Mouse (Mus musculus) limb, embryonic 12.5 days (tissue): ENCODE measurements around the gene Gtf2ird2. TPM values are rescaled to one million over a fixed set of nuclear protein-coding genes. Genes with fewer than 3 reads are reported as not detected.

ENCODE experiments used
- ATAC-seq: fragments of 200-750 bp; cut with Nextera tagmentation; 2 replicates; pipeline ENCODE4 v1.8.0; 2017; ENCODE audit warnings: low read depth, moderate TSS enrichment; ENCODE audit not compliant: insufficient number of reproducible peaks, insufficient read depth, low FRiP score, low TSS enrichment
- H3K27ac ChIP-seq: fragments of 300-500 bp; sonication (generic); 2 replicates; pipeline ENCODE4 v1.5.1; 2016; ENCODE audit warnings: mild to moderate bottlenecking, moderate library complexity
- H3K27me3 ChIP-seq: fragments of 300-500 bp; sonication (generic); 2 replicates; pipeline ENCODE4 v1.6.1; 2016; ENCODE audit warnings: mild to moderate bottlenecking, moderate library complexity
- H3K36me3 ChIP-seq: fragments of 300-500 bp; sonication (generic); 2 replicates; pipeline ENCODE4 v1.6.1; 2016; ENCODE audit warnings: mild to moderate bottlenecking, moderate library complexity
- H3K4me1 ChIP-seq: fragments of 300-500 bp; sonication (generic); replicated peaks from 2 replicates; pipeline ENCODE4 v1.6.1; 2016
- H3K4me2 ChIP-seq: fragments of 300-500 bp; sonication (generic); 2 replicates; pipeline ENCODE4 v1.6.1; 2016; ENCODE audit warnings: mild to moderate bottlenecking, moderate library complexity
- H3K4me3 ChIP-seq: fragments of 300-500 bp; sonication (generic); replicated peaks from 2 replicates; pipeline ENCODE4 v1.5.1; 2016; ENCODE audit warnings: mild to moderate bottlenecking
- H3K9ac ChIP-seq: fragments of 300-500 bp; sonication (generic); replicated peaks from 2 replicates; pipeline ENCODE4 v1.6.1; 2016; ENCODE audit warnings: mild to moderate bottlenecking, moderate library complexity
- H3K9me3 ChIP-seq: fragments of 300-500 bp; sonication (generic); 2 replicates; pipeline ENCODE4 v1.6.1; 2016; ENCODE audit warnings: mild to moderate bottlenecking, moderate library complexity
- WGBS: fragments of 180-500 bp; shearing (Covaris S2); methylation state at CpG from one replicate; pipeline ENCODE4 v1.1.7; 2016; 5-methylcytosine and 5-hydroxymethylcytosine counted together
- polyA plus RNA-seq: library from polyadenylated mRNA; unstranded; fragments of >200 nt; fragmentation: Nextera tagmentation; extraction: Ambion mirVana; gene quantifications from 2 replicates; pipeline ENCODE4 v1.2.1, GENCODE M21; 2016

Gtf2ird2 gene
- 10.8 and 13.2 TPM in 2 replicates for polyA plus RNA-seq

DNA sequence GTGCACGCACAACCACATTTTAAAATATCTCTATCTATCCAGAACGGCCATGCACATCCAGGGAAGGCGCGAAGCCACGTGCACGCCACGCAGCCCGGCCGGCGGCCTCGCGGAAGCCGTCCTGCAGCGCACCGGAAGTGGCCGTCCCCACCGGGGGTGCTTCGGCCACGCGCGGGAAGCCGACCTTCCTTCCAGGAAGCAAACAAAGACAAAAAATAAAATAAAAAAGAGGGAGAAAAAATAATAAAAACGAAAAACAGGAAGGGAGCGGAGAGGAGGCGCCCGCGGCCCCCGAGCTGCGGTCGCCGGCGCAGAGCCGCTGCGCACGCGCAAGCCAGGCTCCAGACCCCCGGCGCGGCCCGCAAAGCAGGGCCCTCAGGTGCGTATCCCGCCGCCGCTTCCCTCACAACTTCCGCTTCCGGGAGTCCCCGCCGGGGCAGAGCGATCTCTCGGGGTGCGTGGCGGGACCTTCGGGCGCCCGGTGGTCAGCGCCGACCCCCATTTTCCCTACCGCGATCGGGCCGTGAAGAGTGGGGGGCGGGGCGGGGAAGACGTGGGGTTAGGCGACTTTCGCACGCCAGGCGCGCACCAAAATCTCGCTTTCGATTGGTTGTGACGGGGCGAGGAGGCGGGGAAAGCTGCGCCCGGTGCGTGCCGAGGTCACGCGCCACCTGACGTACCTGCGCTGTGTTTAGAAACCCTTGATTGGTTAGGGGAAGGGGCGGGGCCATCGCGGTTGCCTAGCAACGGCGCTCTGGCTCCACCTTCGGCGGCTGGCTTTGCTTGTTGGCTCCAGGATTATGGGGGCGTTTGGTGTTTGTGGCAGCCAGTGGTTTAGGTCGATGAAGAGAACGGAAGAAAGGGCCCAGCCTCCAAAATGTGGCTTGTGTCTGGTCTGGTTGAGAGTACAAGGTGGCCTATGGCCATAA is at the start of gene Gtf2ird2:
Gene Gtf2ird2, plus strand, starts transcription at position 140 of the 929 bp plus-strand sequence.
- H3K4me2 ChIP-seq: peak within 1 kb of the TSS; percentile 84
- H3K27me3 ChIP-seq: no peaks in the 10 kb centered on the region
- H3K4me3 ChIP-seq: peak within 1 kb of the TSS; percentile 75
- peaks cover 23% of the 10 kb centered on the region for H3K4me1 ChIP-seq
- peak; percentile 91 for ATAC-seq
- peaks cover 5% of the 10 kb centered on the region for H3K9me3 ChIP-seq
- H3K9ac ChIP-seq: peak within 1 kb of the TSS; percentile 88
- H3K27ac ChIP-seq: peak within 1 kb of the TSS; percentile 96
- H3K36me3 ChIP-seq: no peaks in the 10 kb centered on the region
- under 1% methylated on average over 92 of the region's 92 CpGs for WGBS

DNA sequence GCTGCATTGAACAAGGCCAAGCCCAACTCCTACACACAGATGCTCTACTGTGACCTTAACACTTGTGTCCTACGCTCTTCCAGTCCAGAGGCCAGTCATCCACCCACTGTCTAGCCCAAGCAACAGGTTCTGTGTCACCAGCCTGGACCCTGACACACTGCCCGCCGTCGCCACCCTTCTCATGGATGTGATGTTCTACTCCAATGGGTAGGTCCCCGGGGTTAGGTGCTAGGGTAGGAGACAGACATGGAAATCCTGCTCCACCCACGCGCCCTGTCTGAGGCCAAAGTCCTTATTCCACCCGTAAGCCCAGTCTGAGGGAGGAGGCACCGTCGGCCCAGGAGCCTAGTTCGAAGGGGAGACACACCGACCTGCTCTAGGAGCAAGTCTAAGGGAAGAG is 47.8 kb upstream of the Gtf2ird2 start:
- Histone ChIP-seq H3K36me3 (peaks cover 78% of the 10 kb centered on the region), H3K4me1 (no peaks in the 10 kb centered on the region), H3K27ac (no peak overlapping the region), H3K9ac (no peak overlapping the region), H3K9me3 (0 out of 2 replicates have a peak, but pooled peaks cover 8% of the 10 kb centered on the region), H3K27me3 (no peaks in the 10 kb centered on the region), H3K4me2 (no peak overlapping the region), H3K4me3 (no peak overlapping the region)
- no peak for ATAC-seq
- 97% methylated on average over 12 of the region's 12 CpGs for WGBS

DNA sequence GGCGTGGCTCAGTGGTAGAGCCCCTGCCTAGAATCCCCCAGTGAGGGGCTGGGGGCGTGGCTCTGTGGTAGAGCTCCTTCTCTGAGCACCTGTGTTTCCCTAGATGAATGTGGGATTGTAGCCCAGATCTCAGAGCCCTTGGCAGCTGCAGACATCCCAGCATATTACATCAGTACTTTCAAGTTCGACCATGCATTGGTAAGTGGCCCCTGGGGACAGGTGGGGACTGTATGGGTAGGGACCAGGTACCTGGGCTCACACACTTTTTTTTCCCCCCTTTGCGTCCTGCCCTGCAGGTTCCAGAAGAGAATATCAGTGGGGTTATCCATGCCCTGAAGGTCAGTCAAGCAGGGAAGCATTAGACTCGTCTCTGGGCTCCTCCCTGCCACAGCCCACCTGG is 45.9 kb upstream of the Gtf2ird2 start:
- 0 out of 2 replicates have a peak, but pooled peaks cover 8% of the 10 kb centered on the region for H3K9me3 ChIP-seq

DNA sequence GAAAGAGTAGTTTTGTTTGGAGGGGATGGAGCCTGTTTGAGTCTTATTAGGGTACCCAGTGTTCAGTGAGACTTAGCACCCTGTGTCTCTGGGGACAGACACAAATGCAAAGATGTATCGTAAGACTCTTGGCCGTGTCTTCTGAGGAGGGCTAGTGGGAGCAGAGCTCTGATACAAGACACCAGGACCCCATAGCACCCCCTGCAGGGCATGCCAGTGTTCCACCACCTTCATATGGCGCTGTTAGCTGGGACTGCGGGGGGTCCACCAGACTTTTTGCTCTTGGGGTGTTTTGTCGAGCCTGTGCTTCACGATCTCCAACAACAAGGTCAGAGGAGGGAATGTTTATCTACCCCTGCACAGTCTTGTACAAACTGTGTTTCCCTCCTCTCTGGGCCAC is 44.4 kb upstream of the Gtf2ird2 start:
- 0 out of 2 replicates have a peak, but pooled peaks cover 5% of the 10 kb centered on the region for H3K9me3 ChIP-seq
- no peak overlapping the region for H3K4me3 ChIP-seq
- H3K4me2 ChIP-seq: no peak overlapping the region
- no peak for ATAC-seq
- no peak overlapping the region for H3K9ac ChIP-seq
- no peak overlapping the region for H3K27ac ChIP-seq
- peaks cover 87% of the 10 kb centered on the region for H3K36me3 ChIP-seq
- no peaks in the 10 kb centered on the region for H3K27me3 ChIP-seq
- H3K4me1 ChIP-seq: no peaks in the 10 kb centered on the region
- 86% methylated on average over 6 of the region's 6 CpGs for WGBS

More for the DNA sequence above, 45.9 kb upstream of the Gtf2ird2 start:
- Histone ChIP-seq H3K9ac (no peak overlapping the region), H3K27ac (no peak overlapping the region), H3K36me3 (peaks cover 88% of the 10 kb centered on the region), H3K27me3 (no peaks in the 10 kb centered on the region), H3K4me3 (no peak overlapping the region), H3K4me1 (no peaks in the 10 kb centered on the region), H3K4me2 (no peak overlapping the region)
- no peak for ATAC-seq
- WGBS: 80% methylated on average over 5 of the region's 5 CpGs

DNA sequence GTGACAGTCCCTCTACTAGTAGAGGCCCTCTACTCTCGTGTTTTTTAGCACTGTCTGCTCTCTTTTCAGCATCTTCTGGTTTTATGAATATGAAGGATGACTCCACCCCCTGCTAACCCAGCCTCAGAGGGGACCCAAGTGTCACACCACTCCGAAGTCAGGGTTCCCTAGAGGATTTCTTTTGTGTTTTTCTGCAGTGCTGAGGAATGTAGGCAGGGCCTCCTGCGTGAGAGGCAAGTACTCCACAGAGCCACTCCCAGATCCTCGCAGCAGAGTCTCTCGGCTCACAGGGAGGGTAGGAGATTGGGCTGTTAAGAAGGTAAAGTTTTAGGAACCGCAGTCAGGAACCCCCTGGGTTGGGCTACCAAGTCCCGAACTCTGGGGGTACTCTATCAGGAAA is 42.6 kb upstream of the Gtf2ird2 start:
- no peak for ATAC-seq
- Histone ChIP-seq H3K9ac (no peak overlapping the region), H3K9me3 (peaks cover 9% of the 10 kb centered on the region; the same call in 1 of the 2 replicates), H3K4me3 (no peak overlapping the region), H3K36me3 (peaks cover 80% of the 10 kb centered on the region), H3K4me1 (no peaks in the 10 kb centered on the region), H3K4me2 (no peak overlapping the region), H3K27ac (no peak overlapping the region), H3K27me3 (no peaks in the 10 kb centered on the region)
- 75% methylated on average over 7 of the region's 7 CpGs for WGBS

DNA sequence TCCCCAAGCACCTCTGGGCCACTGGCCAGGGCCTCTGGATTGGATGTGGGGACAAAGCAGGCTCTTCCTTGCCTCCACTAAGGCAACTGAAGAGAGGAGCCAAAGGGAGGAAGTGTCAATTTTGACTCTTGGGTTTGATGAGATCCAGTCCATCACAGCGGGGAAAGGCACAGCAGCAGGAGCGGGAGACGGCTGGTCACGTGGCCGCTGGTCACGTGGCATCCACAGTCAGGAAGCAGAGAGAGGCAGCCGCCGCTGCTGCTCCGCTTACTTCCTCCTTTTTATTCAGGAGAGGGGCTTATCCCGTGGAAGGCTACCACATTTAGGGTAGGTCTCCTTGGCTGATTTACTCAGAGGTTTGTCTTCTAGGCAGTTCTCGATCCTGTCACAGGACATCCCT is 41.4 kb upstream of the Gtf2ird2 start:
- Histone ChIP-seq H3K36me3 (peaks cover 77% of the 10 kb centered on the region), H3K9ac (no peak overlapping the region), H3K4me3 (no peak overlapping the region), H3K27ac (no peak overlapping the region), H3K27me3 (no peaks in the 10 kb centered on the region), H3K4me1 (no peaks in the 10 kb centered on the region), H3K9me3 (peaks cover 9% of the 10 kb centered on the region; the same call in 1 of the 2 replicates), H3K4me2 (no peak overlapping the region)
- no peak for ATAC-seq
- WGBS: 85% methylated on average over 11 of the region's 11 CpGs

DNA sequence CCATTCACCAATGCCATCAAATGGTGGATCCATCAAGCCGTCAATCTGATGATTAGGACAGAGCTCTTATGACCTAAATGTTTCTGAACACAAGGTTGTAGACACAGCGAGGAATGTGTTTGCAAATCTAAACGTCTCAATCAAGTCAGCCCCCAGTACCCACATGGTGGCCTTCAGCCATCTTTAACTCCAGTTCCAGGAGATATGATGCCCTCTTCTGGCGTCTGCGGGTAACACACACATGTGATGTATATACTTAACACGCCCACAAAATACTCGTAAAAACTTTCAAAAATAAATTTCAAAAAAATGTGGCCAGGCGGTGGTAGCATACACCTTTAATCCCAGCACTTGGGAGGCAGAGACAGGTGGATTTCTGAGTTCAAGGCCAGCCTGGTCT is 38.8 kb upstream of the Gtf2ird2 start:
- Histone ChIP-seq H3K9me3 (peaks cover 4% of the 10 kb centered on the region; the same call in 1 of the 2 replicates), H3K27ac (no peak overlapping the region), H3K27me3 (no peaks in the 10 kb centered on the region), H3K9ac (no peak overlapping the region), H3K4me2 (no peak overlapping the region), H3K36me3 (peaks cover 79% of the 10 kb centered on the region), H3K4me1 (no peaks in the 10 kb centered on the region), H3K4me3 (no peak overlapping the region)
- 94% methylated on average over 8 of the region's 8 CpGs for WGBS
- no peak for ATAC-seq

DNA sequence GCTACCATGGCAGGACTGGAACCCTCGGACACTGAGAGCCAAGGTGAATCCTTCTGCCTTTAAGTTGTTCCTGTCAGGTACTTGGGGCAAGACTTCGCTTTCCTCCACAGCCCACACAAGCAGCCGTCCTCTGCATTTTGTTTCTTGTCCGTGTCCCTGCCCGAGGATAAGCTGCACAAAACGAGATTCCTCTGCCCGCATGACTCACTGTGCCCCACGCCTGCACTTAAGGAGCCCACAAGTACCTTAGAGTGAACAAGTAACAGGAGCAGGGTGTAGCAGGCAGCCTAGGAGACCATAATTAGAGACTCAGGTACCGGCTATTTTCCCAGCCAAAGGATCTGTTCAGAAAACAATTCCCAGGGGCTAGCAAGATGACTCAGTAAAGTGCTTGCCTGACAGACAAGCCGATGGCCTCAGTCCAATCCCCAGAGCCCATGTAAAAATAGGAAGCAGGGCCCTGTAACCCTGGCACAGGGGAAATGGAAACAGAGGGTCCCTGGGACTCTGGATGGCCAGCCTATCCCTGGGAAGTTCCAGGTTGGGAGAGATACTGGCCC is 36.5 kb upstream of the Gtf2ird2 start:
- 86% methylated on average over 10 of the region's 10 CpGs for WGBS
- Histone ChIP-seq H3K4me3 (no peak overlapping the region), H3K36me3 (peaks cover 84% of the 10 kb centered on the region), H3K9me3 (peaks cover 4% of the 10 kb centered on the region; the same call in 1 of the 2 replicates), H3K27ac (no peak overlapping the region; the same call in 1 of the 2 replicates), H3K27me3 (no peaks in the 10 kb centered on the region), H3K4me2 (no peak overlapping the region), H3K9ac (no peak overlapping the region), H3K4me1 (no peaks in the 10 kb centered on the region)
- no peak for ATAC-seq

DNA sequence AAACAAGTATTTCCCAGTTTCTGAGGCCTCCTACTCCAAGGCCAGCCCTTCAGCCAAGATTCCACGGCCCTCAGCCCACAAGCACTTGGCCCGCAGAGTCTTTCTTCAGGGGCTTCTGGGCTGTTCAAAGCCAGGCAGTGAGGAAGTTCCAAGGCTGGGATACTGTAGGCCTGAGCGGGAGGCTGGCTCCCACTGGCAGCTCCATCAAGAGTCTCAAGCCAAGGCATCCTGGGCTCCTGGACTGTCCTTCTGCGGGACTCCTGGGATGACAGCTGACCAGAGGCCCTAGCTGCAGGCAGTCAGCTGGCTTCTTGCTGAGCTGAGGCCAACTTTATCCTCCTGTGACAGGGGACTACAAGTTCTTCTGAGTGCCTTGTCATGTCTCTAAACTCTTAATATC is 35.7 kb upstream of the Gtf2ird2 start:
- Histone ChIP-seq H3K36me3 (peaks cover 84% of the 10 kb centered on the region), H3K4me3 (no peak overlapping the region), H3K9ac (no peak overlapping the region), H3K4me2 (no peak overlapping the region), H3K9me3 (peaks cover 4% of the 10 kb centered on the region; the same call in 1 of the 2 replicates), H3K27me3 (no peaks in the 10 kb centered on the region), H3K27ac (peak overlapping the region; percentile 19; the same call in 1 of the 2 replicates), H3K4me1 (no peaks in the 10 kb centered on the region)
- WGBS: 89% methylated on average over 4 of the region's 4 CpGs
- no peak for ATAC-seq

DNA sequence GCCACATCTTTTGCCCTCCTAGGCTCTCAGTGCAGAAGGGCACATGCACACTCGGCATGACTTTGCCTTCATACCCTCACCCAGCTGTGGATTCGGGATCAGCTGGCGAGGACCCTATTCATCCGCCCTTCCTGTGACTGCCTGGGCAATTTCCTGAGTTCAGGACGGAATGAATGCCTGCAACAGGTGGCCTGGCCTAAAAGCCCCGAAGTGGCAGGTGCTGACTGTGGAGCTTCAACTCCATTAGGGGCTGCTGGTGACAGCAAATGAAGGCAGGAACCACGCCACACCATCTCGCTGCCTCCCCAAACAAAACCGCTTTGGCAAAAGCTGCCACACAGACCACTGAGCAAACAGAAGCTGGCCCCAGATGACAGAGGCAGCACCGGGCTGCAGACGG is 31.9 kb upstream of the Gtf2ird2 start:
- Histone ChIP-seq H3K9ac (no peak overlapping the region), H3K4me2 (no peak overlapping the region), H3K9me3 (no peaks in the 10 kb centered on the region), H3K36me3 (peaks cover 94% of the 10 kb centered on the region), H3K27me3 (no peaks in the 10 kb centered on the region), H3K27ac (no peak overlapping the region), H3K4me1 (no peaks in the 10 kb centered on the region), H3K4me3 (no peak overlapping the region)
- WGBS: 83% methylated on average over 11 of the region's 11 CpGs
- ATAC-seq: no peak

DNA sequence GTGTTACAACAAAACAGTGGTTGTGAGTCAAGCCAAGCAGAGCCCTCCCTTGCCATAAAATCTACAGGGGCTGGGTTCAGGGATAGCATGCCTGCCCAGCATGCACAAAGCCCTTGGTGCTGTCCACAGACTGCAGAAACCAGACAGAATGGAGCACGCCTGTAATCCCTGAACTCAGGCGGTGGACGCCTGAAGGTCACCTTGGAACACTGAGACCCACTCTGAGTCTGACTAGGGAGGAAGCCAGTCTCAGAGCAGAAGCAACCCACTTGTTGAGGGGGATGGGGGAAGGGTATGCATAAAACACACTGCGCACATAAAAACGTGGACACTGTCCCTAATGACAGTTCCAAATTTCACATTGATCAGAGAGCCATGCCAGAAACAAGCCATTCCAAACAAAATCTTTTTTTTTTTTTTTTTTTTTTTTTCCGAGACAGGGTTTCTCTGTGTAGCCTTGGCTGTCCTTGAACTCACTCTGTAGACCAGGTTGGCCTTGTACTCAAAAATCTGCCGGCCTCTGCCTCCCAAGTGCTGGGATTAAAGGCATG is 27.8 kb upstream of the Gtf2ird2 start:
- Histone ChIP-seq H3K9ac (no peak overlapping the region), H3K9me3 (no peaks in the 10 kb centered on the region), H3K4me1 (no peaks in the 10 kb centered on the region), H3K27ac (no peak overlapping the region), H3K4me2 (no peak overlapping the region), H3K36me3 (peaks cover 95% of the 10 kb centered on the region), H3K4me3 (no peak overlapping the region), H3K27me3 (no peaks in the 10 kb centered on the region)
- 86% methylated on average over 7 of the region's 7 CpGs for WGBS
- no peak for ATAC-seq
